Mouse (Mus musculus) B cell, adult 2 months (primary cell): ENCODE results near the gene Trim69.
"Not testable (repeated sequence)": the region's sequence is repeated elsewhere in the genome, so short reads cannot be mapped to it uniquely, and the experiment has no call there.

Experiments
- DNase-seq, 2 experiments: peaks; one replicate each; pipeline ENCODE4 v3.0.0; 2022

Gene Trim69

DNA sequence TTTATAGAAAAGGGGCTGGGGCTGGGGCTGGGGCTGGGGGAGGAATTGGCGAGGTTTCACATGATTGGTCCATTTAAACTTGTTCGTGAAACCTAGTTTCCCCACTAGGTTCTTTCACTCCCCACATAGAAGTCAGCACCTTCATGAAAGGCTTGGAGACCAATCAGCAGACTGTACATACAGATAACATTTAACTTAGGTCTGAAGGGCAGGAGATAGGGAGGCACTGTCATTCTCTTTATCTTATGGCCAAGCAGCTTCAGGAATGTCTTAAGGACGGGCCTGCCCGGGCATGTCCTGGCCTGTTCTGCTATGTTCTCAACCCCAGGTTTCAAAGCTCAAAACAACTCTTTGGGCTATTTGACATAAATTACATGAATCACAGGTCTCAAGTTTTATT is 56.6 kb downstream of the Trim69 start:
- DNase-seq, result not testable (repeated sequence)

DNA sequence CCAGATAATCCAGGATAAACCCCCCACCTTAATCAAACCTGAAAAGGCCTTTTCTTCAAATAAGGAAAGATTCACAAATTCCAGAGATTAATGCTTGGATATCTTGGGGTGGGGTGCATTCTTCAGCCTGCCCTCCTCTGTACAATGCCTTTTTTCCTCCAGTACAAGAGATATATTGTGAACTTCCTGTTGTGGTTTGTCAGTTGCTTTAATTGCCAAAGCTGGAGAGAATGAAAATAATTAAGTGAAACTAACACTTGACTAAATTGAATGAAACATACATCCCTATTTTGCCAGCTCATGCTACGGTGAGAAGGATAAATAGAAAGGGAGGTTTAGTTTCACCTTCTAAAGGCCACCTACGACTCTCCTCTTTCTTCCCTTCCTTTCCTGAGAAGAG is 57.7 kb downstream of the Trim69 start:
- no peak for DNase-seq

DNA sequence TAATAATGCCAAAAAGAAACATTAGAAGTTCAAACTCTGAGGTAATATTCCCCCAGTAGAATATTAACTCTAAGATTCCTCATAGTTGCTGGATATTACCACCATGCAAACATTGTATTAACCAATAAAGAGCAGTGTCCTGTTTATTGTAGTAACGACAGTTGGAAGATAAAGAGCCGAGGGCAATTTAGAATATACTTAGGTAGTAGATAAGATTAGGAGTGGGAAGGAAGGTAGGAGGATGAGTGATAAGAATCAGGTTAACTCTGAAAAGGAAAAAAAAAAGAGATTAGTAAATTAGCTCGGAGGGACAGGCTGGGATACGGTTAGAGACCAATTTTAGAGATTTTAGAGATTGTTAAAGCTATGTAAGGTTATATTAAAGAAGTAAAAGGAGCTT is 60.9 kb downstream of the Trim69 start:
- no peak for DNase-seq

DNA sequence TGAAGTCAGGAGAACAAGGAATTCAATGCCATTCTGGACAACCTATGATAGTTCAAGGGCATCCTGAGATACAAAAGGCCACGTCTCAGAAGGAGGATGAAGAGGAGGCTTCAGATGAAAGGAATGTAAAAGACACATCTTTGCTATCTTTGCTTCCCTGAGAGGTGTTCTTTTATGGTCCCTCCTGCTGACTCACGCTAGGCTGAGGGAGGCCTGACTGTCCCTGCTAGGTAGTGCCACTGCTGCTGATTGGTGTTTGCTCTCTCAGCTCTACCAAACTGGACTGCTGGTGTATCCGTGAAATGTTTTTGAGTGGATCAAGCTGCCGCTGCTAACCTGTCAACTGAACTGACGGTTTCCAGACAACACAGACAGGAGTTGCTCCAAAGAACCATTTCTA is 61.3 kb downstream of the Trim69 start:
- no peak for DNase-seq

DNA sequence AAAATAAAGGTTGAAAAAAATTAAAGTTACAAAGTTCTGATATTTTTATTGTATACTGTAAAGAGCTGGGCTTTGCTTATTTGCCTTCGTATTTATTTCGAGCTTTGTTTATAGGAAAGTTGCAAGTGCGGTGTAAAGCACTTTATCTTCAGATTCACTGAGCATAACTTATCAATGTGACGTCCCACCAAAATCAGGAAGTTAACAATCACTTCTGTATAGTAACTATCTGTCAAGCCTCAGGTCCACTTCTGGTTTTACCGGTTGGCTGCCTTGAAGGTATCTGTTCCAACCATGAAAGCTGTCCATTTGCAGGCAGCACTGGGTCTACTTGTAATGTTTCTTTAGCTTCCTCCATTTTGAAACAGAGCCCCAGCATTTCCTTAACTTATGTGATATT is 61.8 kb downstream of the Trim69 start:
- DNase-seq, result peak; percentile 21 to 24

DNA sequence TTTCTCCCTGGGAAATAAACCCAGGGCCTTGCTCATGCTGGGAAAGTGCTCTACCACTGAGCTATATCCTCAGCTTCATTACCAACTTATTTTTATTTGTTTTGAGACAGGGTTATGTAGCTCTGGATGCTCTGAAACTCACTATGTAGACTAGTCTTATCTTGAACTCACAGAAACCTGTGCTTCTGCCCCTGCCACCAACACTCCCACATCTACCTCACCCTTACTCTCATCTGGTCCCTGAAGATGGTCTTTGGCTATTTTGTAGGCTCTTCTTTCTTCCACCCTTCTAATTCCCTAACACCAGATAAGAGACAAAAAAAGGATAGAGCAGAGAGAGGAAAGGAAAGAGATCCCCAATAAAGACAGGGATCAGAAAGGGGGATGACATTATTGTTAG is 63.2 kb downstream of the Trim69 start:
- DNase-seq, result no peak
